Mouse (Mus musculus) brain, embryonic 18.5 days (tissue): ENCODE results near the gene Abcc6.
"Not testable (repeated sequence)": the region's sequence is repeated elsewhere in the genome, so short reads cannot be mapped to it uniquely, and the experiment has no call there.

Experiments used
- DNase-seq: peaks from one replicate; pipeline ENCODE4 v3.0.0-alpha.2; 2012; ENCODE audit warnings: low read depth, low spot score

Gene Abcc6

DNA sequence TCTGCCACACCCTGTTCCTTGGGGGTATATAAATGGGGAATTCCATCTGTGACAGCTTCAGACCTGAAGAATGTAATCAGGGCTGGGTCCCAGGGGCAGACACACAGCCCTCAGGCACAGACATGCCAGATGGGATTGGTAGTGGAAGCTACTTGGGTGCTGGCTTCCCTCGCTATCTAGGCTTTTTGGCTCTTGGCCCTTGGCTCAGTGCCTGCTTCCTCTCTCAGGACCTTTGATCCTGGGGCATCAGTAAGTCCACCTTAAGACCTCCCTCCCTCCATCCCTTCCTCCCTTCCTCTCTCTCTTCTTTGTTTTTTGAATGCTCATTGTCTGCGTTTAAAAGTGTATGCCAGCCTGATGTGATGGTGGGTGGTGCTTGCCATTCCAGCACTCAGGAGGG is 90.3 kb downstream of the Abcc6 start:
- DNase-seq, result no peak

- DNase-seq, result no peak
These were observed 95.0 kb downstream of the Abcc6 start for GRCm38 (mm10) chr7:45935114-45935513.

DNA sequence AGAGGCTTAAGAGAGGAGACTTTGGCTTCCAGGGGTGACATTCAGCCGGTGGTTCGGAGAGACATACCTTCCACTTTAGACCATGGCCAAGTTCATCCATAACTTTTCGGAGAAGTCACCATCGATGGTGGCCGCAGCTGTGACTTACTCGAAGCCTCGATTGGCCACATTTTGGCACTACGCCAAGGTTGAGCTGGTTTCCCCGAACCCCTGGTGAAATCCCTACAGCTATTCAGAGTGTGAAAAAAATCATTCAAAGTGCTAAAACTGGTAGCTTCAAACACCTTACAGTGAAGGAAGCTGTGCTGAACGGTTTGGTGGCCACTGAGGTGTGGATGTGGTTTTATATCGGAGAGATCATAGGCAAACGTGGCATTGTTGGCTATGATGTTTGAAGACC is 96.3 kb downstream of the Abcc6 start:
- not testable (repeated sequence) for DNase-seq

DNA sequence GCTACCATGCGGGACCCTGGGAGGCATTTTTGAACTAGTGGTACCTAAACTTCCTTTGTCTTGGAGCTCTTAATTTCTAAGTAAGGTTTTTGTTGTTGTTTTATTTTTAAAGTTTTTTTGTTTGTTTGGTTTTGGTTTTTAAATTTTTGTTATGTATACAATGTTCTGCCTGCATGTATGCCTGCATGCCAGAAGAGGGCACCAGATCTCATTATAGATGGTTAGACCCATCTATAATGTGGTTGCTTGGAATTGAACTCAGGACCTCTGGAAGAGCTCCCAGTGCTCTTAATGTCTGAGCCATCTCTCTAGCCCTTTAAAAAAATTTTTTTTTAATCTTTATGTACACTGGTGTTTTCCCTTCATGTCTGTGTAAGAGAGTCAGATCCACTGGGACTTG is 100.4 kb downstream of the Abcc6 start:
- DNase-seq, result no peak

DNA sequence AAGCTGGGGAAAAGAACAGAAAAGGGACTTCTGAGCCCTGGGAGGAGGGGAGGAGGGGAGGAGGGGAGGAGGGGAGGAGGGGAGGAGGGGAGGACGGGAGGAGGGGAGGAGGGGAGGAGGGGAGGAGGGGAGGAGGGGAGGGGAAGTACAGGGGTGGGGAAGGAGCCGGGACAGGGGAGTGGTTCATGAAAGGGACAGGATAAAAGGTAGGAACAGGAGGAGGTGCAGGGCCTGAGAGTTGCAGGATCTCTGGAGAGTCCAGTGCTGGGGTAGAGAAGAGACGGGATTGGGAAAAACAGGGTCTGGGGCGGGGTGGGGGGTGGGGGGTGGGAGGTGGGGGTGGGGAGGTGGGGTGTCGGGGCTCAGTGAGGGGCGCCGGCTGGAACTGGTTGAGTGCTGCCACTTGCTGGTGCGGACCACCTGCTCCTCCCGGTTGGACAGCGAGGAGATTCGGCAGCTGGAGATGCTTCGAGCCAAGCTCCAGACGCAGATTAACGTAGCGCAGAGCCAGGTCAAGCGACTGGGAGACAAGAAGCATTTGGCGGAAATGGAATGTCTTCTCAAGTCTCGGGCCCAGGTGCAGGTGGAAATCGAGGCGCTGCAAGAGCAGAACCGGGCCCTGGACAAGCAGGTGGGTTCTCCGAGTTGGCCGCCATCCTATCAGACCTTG is 101.3 kb downstream of the Abcc6 start:
- no peak for DNase-seq

GRCm38 (mm10) chr7:45924429-45924816 is 105.7 kb downstream of the Abcc6 start:
- DNase-seq, result no peak

DNA sequence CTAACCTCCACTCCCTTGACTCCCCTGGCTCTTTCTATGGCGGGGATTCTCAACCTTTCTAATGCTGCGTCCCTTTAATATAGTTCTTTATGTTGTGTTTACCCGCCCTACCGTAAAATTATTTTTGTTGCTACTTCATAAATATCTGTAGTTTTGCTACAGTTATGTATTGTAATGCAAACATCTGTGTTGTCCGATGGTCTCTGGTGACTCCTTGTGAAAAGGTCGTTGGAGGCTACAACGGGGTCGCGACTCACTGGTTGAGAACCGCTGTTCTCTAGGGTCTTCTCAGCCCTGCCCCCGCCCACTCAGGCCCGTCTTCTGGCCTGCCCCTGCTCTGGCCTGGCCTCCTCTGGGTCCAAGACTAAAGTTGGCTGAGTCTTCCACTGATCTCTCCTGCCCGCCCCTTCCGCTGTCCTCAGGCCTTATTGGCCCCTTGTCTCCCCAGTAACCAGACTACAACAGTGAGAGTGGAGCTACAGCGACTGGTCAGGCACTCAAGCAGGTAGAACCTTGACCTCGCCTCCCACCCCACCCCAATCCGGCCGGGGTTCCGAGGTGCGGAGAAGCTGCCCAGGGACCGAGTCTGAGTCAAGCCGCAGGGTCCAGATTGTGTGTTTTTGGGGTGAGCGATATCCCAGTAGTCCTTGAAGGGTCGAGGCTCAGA is 106.2 kb downstream of the Abcc6 start, which contains the start of gene Ccdc114:
TSS of gene Ccdc114 (plus strand) at position 311 of the 667 bp plus-strand sequence.
- DNase-seq, result no peak

DNA sequence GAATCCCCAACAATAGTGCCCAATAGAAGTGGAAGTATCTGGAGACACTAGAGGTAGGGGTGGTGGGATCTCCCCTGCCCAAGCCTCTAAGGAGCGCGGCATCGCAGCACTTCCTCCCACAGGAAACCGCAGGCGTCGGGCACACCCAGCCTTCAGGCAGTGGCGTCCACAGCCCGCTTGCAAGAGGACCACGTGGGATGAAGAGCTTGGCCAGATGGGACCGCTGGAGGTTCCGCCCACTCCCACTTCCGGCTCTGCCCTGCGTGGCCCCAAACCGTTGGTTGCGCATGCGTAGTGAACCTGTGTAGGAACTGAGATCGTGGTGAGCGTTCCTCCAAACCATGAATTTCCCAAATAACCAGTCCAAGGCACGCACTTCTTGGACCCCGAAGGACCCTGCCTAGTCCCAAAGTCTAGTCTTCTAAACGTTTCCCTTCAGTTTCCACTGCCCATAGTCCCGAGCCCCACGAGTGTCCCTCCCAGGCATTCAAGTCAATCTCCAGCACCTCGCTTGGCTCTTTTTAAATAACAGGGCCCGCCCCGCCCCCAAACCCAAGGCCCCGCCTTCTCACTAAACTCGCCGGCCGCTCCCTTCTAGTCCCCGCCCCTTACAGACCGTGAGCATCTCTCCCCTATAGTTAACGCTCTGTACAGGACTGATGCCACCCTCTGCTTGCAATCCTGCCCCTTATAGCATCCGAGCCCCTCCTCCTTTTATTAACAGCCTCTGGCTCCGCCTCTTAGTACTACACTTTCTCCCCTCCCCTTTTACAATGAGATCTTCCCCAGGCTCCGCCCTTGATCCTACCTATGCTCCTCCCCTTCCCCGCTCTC is 107.0 kb downstream of the Abcc6 start:
- DNase-seq, result peak; percentile 88

GRCm38 (mm10) chr7:45921950-45922600 is 108.0 kb downstream of the Abcc6 start:
- DNase-seq, result no peak

- no peak for DNase-seq
These were observed 108.9 kb downstream of the Abcc6 start, which contains the start of gene Emp3 for GRCm38 (mm10) chr7:45921242-45921621. TSS of gene Emp3 (minus strand) at chr7:45921404.

DNA sequence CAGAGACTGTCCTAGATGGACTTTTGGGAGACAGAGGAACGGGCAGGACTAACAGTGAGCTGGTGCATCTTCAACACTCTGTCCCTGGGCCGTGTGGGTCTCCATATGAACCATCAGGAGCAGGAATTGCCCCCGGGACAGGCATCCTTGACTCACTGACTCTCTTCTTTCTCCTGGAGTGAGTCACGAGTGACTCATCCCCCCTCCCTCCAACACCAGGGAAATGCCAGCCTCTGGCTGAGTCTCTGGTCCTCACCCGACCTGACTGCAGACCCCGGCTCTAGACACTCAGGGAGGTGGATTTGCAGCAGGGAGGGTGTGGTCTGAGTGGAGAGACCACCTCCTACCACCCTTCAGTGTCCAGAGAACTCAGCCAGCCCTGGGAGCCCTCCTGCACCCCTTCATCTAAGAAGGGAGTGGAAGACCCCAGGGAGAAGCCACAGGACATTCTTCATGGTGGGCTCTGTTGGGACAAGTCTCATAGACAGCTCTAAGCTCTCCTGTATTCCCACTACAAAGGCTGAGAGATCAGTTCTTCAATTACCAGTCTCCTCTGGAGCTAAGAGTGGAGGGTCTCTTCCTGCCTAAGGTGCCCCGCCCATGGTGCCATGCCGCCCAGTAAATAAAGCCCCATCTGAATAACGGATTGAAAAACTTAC is 109.4 kb downstream of the Abcc6 start:
- DNase-seq, result no peak

DNA sequence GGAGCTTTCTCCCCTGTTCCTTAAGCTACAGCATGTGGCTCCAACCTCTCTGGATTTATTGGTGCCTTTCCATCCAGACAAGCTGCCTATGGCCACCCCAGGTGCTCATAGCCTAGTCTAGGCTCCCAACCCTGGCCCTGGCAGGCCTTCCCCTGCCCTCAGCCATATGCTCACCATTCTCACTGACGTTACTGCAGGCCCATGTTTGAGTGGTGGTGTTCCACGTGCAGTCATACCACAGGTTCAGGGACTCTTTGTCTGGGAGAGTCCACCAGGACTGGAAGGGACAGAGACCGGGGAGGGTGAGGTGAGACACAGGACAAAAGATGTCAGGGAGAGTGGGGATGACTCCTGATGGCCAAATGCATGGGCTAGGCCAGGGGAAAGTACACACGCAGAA is 110.3 kb downstream of the Abcc6 start:
- no peak for DNase-seq

- DNase-seq, result no peak
These were observed 110.9 kb downstream of the Abcc6 start for GRCm38 (mm10) chr7:45919083-45919671.

- no peak for DNase-seq
These were observed 112.2 kb downstream of the Abcc6 start for GRCm38 (mm10) chr7:45917926-45918325.
